Mouse (Mus musculus) hindbrain, embryonic 13.5 days (tissue): ENCODE measurements around the gene Tagln3. TPM values are rescaled to one million over a fixed set of nuclear protein-coding genes. Genes with fewer than 3 reads are reported as not detected.
A peak's percentile ranks its signal among the peaks of the same experiment; 100 is the strongest.

ENCODE experiments used
- ATAC-seq: fragments of 200-750 bp; cut with Nextera tagmentation; 2 replicates; pipeline ENCODE4 v1.8.0; 2017; ENCODE audit warnings: moderate TSS enrichment; ENCODE audit not compliant: low FRiP score
- H3K27ac ChIP-seq: fragments of 300-500 bp; sonication (generic); 2 replicates; pipeline ENCODE4 v1.5.1; 2015; ENCODE audit warnings: inconsistent platforms, mild to moderate bottlenecking, moderate library complexity
- H3K27me3 ChIP-seq: fragments of 300-500 bp; sonication (generic); 2 replicates; pipeline ENCODE4 v1.6.1; 2015; ENCODE audit warnings: mild to moderate bottlenecking, inconsistent platforms
- H3K36me3 ChIP-seq: fragments of 300-500 bp; sonication (generic); 2 replicates; pipeline ENCODE4 v1.6.1; 2015; ENCODE audit warnings: mild to moderate bottlenecking, inconsistent platforms
- H3K4me1 ChIP-seq: fragments of 300-500 bp; sonication (generic); replicated peaks from 2 replicates; pipeline ENCODE4 v1.6.1; 2015; ENCODE audit warnings: inconsistent platforms
- H3K4me2 ChIP-seq: fragments of 300-500 bp; sonication (generic); 2 replicates; pipeline ENCODE4 v1.6.1; 2015; ENCODE audit warnings: inconsistent platforms, mild to moderate bottlenecking, moderate library complexity
- H3K4me3 ChIP-seq: fragments of 300-500 bp; sonication (generic); 2 replicates; pipeline ENCODE4 v1.5.1; 2015; ENCODE audit warnings: mild to moderate bottlenecking, inconsistent platforms
- H3K9ac ChIP-seq: fragments of 300-500 bp; sonication (generic); 2 replicates; pipeline ENCODE4 v1.6.1; 2015; ENCODE audit warnings: mild to moderate bottlenecking, inconsistent platforms
- H3K9me3 ChIP-seq: fragments of 300-500 bp; sonication (generic); 2 replicates; pipeline ENCODE4 v1.6.1; 2016; ENCODE audit warnings: inconsistent platforms
- WGBS: fragments of 180-500 bp; shearing (Covaris S2); methylation state at CpG from one replicate; pipeline ENCODE4 v1.1.7; 2015; 5-methylcytosine and 5-hydroxymethylcytosine counted together
- polyA plus RNA-seq: library from polyadenylated mRNA; unstranded; fragments of >200 nt; fragmentation: Nextera tagmentation; extraction: Ambion mirVana; gene quantifications from 2 replicates; pipeline ENCODE4 v1.2.1, GENCODE M21; 2015

Gene Tagln3
- 625 and 635 TPM in 2 replicates for polyA plus RNA-seq

DNA sequence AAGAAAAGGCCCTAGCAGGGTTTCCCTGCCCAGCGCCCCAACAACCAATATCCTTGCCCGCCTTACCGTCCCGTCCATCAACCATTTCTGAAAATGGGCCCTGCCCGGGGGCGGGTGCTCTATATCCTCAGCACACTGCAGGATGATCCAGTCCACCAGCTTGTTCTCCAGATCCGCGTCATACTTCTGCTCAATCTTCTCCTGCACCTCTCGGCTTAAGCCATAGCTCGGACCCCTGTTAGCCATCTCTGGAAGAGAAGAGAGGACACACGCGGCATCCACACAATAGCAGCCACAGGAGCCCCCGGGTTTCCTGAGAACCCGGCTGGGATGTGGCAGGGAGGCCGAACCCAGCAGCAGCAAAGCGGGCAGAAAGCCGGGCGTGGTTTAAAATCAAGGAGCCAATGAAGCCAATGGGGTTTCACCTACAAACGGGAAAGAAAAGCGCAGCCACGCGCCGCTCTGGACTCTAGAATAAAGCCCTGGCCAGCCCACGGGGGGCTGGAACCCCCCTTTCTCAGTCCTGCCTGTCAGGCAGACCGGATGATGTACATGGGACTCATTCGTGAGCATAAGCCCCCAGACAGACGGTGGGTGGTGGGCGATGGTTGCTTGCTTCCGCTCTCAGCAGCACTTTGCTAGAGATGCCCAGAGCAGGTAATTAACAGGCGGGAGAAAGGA lies at the start of gene Tagln3:
TSS of gene Tagln3 (minus strand) at position 548 of the 681 bp plus-strand sequence.
- Histone ChIP-seq H3K9me3 (no peaks in the 10 kb centered on the region), H3K36me3 (peaks cover 34% of the 10 kb centered on the region), H3K4me3 (peak within 1 kb of the TSS; percentile 67), H3K27ac (peak within 1 kb of the TSS; percentile 98), H3K4me2 (peak within 1 kb of the TSS; percentile 88), H3K4me1 (peaks cover 50% of the 10 kb centered on the region), H3K9ac (peak within 1 kb of the TSS; percentile 95), H3K27me3 (no peaks in the 10 kb centered on the region)
- WGBS = under 1% methylated on average over 30 of the region's 30 CpGs
- ATAC-seq = peak; percentile 87

DNA sequence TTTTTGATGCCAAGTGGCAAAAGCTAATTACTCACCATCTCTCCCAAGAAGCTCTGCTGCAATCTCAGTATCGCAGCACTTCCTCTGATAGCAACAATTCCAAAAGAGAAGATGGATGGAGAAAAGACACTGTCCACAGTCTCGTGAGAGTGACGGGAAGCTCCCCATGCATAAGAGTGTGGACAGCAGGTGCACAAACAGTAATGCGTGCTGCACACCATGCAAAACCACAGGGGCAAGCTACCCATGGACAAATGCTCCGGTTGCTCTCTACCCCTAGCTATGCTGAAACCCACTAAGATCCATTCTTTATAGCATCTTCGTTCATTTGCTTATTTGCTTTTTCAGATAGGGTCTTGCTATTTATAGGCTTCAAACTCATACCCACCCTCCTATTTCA lies 46.5 kb upstream of the Tagln3 start:
- WGBS = 91% methylated on average over 6 of the region's 6 CpGs
- no peak for ATAC-seq
- Histone ChIP-seq H3K4me1 (0 out of 2 replicates have a peak, but pooled peaks cover 7% of the 10 kb centered on the region), H3K4me2 (no peak overlapping the region), H3K36me3 (peaks cover 10% of the 10 kb centered on the region), H3K27me3 (no peaks in the 10 kb centered on the region), H3K9ac (no peak overlapping the region), H3K4me3 (no peak overlapping the region), H3K9me3 (no peaks in the 10 kb centered on the region), H3K27ac (no peak overlapping the region)

DNA sequence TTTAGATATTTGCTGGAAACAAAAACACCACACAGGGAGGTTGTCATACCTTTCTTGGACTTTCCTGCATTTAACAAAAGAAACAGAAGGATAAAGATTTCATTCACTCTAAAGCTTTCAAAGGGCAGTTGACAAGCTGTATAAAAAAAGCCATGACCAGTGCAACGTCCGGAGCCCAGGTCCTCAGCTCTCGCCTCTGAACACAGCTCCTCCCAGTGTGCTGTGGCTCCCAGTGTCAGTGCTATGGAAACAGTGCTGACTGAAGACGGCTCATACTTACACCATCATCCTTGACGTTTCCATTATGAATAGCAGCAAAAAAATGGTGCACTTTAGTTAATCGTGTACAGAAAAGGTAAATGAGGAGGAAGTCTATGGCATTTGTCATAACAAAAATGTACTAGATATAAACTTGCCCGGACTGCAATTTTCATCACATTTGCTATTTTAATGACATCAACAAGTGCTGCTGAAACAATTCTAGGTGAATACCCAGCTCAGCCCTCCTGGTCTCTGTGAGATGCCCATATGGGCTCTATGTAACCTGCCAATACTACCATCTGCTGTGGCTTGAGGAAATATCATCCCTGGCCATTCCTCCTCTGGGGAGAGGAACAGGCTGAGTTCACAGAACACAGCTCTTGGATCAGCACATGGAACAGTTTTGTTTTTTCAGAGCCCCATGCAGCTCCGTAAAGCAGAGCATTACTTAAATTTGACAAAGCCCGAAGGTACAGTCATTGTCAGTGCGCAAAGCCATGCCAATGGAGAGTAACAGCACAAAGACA lies 43.6 kb upstream of the Tagln3 start:
- Histone ChIP-seq H3K9me3 (no peaks in the 10 kb centered on the region), H3K36me3 (peaks cover 7% of the 10 kb centered on the region), H3K4me3 (no peak overlapping the region), H3K4me1 (0 out of 2 replicates have a peak, but pooled peaks cover 7% of the 10 kb centered on the region), H3K27ac (no peak overlapping the region), H3K9ac (no peak overlapping the region), H3K27me3 (no peaks in the 10 kb centered on the region), H3K4me2 (no peak overlapping the region)
- WGBS = 62% methylated on average over 10 of the region's 10 CpGs
- ATAC-seq = no peak

DNA sequence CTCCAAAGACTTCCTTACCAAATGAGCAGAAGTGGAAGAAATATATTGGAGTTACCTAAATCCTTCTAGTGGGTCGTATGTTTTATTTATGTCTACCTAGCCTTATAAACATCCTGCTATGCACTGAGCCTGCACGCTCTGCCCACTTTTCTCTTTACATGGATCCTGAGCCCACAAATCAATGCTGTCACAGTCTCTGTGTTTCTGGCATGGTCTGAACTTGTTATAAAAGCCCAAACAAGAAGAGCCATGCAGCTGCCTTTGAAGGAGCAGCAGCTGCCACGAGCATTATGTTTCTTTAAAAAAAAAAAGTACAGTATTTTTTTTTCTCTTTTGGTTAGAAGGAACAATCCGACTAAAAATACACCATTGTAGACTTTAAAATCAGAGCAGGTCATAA lies 43.0 kb upstream of the Tagln3 start:
- ATAC-seq = no peak
- H3K9ac ChIP-seq = no peak overlapping the region
- 0 out of 2 replicates have a peak, but pooled peaks cover 7% of the 10 kb centered on the region for H3K4me1 ChIP-seq
- H3K36me3 ChIP-seq = peaks cover 7% of the 10 kb centered on the region
- WGBS = 59% methylated on average over 4 of the region's 4 CpGs
- no peak overlapping the region for H3K4me3 ChIP-seq
- no peak overlapping the region for H3K27ac ChIP-seq
- no peak overlapping the region for H3K4me2 ChIP-seq
- no peaks in the 10 kb centered on the region for H3K27me3 ChIP-seq
- no peaks in the 10 kb centered on the region for H3K9me3 ChIP-seq

DNA sequence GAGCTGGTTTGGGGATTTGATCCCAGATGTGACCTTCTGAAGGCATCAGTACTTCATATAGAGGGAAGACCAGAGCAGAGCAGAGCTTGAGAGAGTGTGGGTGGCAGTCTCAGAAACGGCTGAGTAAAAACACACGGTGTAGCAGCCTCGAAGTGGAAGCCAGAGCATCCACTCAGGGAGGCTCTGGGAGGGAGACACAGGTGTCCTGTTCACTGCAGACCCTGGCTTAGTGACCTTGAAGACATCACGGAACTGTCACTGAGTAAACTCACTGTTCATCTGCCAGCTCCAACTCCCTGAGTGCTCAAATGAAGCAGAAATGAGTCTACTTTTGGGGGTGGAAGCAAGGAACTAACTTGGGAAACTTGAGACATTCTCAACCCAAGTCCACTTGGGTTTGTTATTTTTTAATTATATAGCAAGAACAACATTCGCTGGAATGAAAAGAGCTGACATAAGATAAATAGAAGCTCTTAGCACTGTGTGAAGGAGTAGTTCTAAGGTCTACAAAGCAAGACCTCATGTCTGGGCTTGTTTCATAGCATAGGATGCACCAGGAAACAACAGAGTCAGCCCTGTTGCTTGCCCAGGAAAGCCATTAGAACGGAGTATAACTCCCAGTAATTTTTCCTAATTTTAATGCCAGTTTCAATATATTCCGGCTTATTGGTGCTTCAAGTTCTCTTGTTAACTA lies 41.5 kb upstream of the Tagln3 start:
- H3K27me3 ChIP-seq = no peaks in the 10 kb centered on the region
- no peak for ATAC-seq
- peaks cover 8% of the 10 kb centered on the region; the same call in 1 of the 2 replicates for H3K36me3 ChIP-seq
- WGBS = 89% methylated on average over 7 of the region's 7 CpGs
- H3K27ac ChIP-seq = no peak overlapping the region
- H3K4me2 ChIP-seq = no peak overlapping the region
- H3K4me3 ChIP-seq = no peak overlapping the region
- H3K9me3 ChIP-seq = no peaks in the 10 kb centered on the region
- no peak overlapping the region for H3K9ac ChIP-seq
- H3K4me1 ChIP-seq = 0 out of 2 replicates have a peak, but pooled peaks cover 7% of the 10 kb centered on the region

DNA sequence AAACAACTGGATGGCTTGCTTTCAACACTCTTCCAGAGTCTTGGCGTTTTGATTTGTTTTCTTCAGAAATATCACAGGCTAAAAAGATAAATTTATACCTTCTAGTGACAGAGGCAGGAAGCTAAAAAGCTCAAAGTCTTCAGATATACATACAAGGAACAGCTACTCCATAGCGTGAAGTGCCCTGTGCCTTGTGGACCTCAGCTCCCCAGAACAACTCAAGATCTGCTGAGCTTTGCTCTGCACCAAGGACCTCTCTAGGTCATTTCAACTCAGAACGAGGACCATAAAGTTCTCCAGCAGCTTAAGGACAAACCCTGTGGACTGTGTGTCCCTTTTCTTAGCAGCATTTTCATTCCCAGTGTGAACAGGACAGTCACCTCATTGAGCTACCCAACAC lies 40.7 kb upstream of the Tagln3 start:
- no peak overlapping the region for H3K27ac ChIP-seq
- no peak overlapping the region for H3K9ac ChIP-seq
- no peak overlapping the region for H3K4me2 ChIP-seq
- H3K4me3 ChIP-seq = no peak overlapping the region
- no peaks in the 10 kb centered on the region for H3K27me3 ChIP-seq
- H3K36me3 ChIP-seq = peaks cover 3% of the 10 kb centered on the region; the same call in 1 of the 2 replicates
- no peak for ATAC-seq
- 93% methylated on average over 3 of the region's 3 CpGs for WGBS
- H3K4me1 ChIP-seq = 0 out of 2 replicates have a peak, but pooled peaks cover 7% of the 10 kb centered on the region
- no peaks in the 10 kb centered on the region for H3K9me3 ChIP-seq

DNA sequence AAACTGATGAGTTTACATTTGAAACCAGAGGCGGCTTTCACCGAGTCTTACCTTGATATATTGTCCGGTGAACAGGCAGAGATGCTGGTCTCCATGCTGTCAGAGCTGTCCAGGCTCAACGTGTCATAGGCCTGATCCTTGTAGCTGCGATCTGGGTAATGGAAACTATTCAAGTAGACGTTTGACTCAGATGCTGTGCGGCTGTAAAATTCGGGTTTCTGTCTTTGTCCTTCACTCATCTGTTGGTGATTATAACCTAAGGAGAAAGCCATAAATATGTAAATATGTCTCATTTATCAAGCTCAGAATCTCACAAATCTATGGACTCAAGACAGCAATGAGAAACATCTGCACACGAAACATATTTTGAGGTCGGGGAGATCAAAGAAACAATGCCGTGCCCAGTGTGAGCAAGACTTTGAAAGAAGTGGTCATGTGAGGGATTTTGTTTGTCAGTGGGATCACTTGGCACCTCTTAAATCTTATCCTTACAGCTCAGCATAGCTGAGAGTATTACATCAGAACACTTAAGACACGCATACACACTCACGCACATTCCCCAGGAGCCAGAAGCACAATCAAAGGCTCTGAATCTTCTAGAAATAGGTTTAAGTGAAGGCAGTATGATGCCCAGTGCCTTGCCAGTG lies 38.6 kb upstream of the Tagln3 start:
- peaks cover 3% of the 10 kb centered on the region; the same call in 1 of the 2 replicates for H3K36me3 ChIP-seq
- no peak overlapping the region for H3K4me2 ChIP-seq
- H3K27me3 ChIP-seq = no peaks in the 10 kb centered on the region
- no peak overlapping the region for H3K27ac ChIP-seq
- no peaks in the 10 kb centered on the region for H3K9me3 ChIP-seq
- H3K4me3 ChIP-seq = no peak overlapping the region
- no peak overlapping the region for H3K9ac ChIP-seq
- no peak for ATAC-seq
- 85% methylated on average over 13 of the region's 13 CpGs for WGBS
- H3K4me1 ChIP-seq = 0 out of 2 replicates have a peak, but pooled peaks cover 3% of the 10 kb centered on the region

DNA sequence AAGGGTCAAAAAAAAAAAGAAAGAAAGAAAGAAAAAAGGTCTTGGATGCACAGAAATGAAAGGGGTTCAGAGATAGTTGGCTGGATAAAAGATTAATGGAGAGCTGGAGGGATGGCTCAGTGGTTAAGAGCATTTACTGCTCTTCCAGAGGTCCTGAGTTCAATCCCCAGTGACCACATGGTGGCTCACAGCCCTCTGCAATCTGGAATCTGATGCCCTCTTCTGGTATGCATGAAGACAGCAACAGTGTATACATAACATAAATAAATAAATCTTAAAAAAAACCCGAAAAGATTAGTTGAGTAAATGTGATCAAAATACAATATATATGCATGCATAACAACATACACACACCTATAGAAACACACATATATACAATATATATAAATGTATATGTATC lies 37.0 kb upstream of the Tagln3 start:
- no peak for ATAC-seq
- no peak overlapping the region for H3K27ac ChIP-seq
- WGBS = 85% methylated on average over 1 of the region's 1 CpGs
- no peak overlapping the region for H3K4me2 ChIP-seq
- H3K9me3 ChIP-seq = no peaks in the 10 kb centered on the region
- no peak overlapping the region for H3K9ac ChIP-seq
- no peak overlapping the region for H3K4me3 ChIP-seq
- peaks cover 3% of the 10 kb centered on the region; the same call in 1 of the 2 replicates for H3K36me3 ChIP-seq
- no peaks in the 10 kb centered on the region for H3K27me3 ChIP-seq
- no peaks in the 10 kb centered on the region for H3K4me1 ChIP-seq

DNA sequence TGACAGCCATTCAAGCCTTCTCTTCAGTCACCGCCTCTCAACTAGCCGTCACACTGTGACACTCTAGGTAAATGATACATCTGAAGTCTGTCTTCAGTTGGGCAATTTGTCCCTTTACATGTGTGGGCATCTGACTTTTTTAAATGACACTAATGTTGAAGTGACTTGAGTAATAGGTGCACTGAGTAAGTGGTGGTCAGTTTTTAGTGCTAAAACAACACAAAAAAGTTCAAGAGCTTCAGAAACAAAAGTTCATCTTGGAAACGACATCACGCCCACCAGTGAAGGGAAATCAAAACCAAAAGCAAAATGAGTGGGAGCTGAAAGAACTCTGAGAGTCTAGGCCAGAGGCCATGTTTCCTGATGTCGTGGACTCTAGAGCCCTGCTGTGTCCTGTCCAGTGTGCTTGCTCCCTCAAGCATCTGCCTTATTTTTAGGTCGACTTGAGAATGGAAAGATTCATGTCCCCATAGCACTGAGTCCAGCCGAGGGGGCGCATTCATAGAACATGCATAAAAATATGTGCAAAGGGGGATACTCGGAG lies 34.4 kb upstream of the Tagln3 start:
- Histone ChIP-seq H3K4me2 (no peak overlapping the region), H3K4me3 (no peak overlapping the region), H3K9ac (no peak overlapping the region), H3K9me3 (no peaks in the 10 kb centered on the region), H3K27me3 (no peaks in the 10 kb centered on the region), H3K36me3 (peaks cover 3% of the 10 kb centered on the region; the same call in 1 of the 2 replicates), H3K4me1 (no peaks in the 10 kb centered on the region), H3K27ac (no peak overlapping the region)
- ATAC-seq = no peak
- WGBS = 83% methylated on average over 9 of the region's 9 CpGs

DNA sequence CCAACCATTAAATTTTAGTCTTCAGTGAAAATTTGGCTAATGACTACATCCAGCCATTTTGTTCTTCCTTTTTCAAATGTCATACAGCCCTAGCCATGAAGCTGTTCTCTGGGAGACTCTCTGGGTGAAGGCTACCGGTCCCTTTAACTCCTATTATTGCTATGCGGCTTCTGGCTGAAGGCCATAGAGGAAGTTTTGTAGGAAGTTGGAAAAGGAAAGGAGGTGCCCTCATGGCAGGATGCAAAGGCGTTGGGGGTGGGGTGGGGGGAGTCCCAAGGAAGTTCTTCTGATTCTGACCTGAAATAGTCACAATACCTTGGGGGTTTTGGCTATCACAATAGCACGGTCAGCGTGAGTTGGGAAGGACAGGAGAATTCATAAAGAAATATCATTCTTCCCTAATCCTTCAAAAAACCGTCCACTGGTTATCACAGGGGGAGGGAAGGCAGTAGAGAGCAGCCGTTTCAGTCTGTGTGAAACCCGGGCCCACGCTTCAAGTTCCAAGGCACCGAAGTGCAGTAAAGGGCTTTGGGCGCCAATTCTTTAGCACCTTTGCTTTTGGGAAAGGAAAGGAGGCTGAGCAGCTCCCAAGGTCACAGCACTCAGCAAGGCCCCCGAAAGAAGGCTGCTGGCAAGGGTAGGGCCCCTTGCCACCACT lies 33.1 kb upstream of the Tagln3 start:
- H3K4me1 ChIP-seq = no peaks in the 10 kb centered on the region
- 89% methylated on average over 12 of the region's 12 CpGs for WGBS

DNA sequence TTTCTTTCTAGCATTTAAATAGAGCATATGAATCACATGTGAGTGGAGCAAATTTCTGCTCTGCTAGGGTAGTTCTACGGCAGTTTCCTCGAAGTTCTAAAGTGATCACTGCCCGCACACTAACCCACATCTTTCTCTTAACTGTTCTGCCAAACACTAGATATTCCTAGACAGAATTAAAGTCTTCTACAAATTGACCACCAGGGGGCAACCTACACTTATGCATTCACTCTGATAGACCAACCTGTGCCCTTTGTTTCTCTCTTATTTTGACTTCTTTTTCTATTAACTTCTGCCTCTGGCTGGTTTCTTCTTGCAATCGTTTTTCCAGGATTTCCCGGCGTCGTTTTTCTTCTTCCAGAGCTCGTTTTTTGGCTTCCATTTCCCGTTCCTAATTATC lies 32.4 kb upstream of the Tagln3 start:
- no peaks in the 10 kb centered on the region for H3K4me1 ChIP-seq
- no peaks in the 10 kb centered on the region for H3K9me3 ChIP-seq
- H3K4me3 ChIP-seq = no peak overlapping the region
- H3K4me2 ChIP-seq = no peak overlapping the region
- H3K36me3 ChIP-seq = peaks cover under 1% of the 10 kb centered on the region; the same call in 1 of the 2 replicates
- no peak overlapping the region for H3K27ac ChIP-seq
- 48% methylated on average over 9 of the region's 9 CpGs for WGBS
- H3K9ac ChIP-seq = no peak overlapping the region
- no peaks in the 10 kb centered on the region for H3K27me3 ChIP-seq
- peak; percentile 88 for ATAC-seq

More for the DNA sequence above, 33.1 kb upstream of the Tagln3 start:
- Histone ChIP-seq H3K4me2 (no peak overlapping the region), H3K36me3 (peaks cover 3% of the 10 kb centered on the region; the same call in 1 of the 2 replicates), H3K9ac (no peak overlapping the region), H3K27ac (peak overlapping the region; percentile 64), H3K27me3 (no peaks in the 10 kb centered on the region), H3K9me3 (no peaks in the 10 kb centered on the region), H3K4me3 (no peak overlapping the region)
- ATAC-seq = 0 out of 2 replicates have a peak, but pooled peaks have one; percentile 54
